Mouse (Mus musculus): Measurements from ENCODE around the gene Madcam1. TPM values are rescaled to one million over a fixed set of nuclear protein-coding genes. Genes with fewer than 3 reads are reported as not detected.

The Madcam1 gene
- total RNA-seq (2021) = under 1 TPM in 1 of 2 experiments, not detected in 1; 0.39 TPM
- long read RNA-seq, experiment 1, partial matches to known transcripts = 0 of 1 reads
- long read RNA-seq, experiment 1, other reads (novel, unspliced or antisense) = 0 of 1 reads
- long read RNA-seq, experiment 2 = 0 reads

DNA sequence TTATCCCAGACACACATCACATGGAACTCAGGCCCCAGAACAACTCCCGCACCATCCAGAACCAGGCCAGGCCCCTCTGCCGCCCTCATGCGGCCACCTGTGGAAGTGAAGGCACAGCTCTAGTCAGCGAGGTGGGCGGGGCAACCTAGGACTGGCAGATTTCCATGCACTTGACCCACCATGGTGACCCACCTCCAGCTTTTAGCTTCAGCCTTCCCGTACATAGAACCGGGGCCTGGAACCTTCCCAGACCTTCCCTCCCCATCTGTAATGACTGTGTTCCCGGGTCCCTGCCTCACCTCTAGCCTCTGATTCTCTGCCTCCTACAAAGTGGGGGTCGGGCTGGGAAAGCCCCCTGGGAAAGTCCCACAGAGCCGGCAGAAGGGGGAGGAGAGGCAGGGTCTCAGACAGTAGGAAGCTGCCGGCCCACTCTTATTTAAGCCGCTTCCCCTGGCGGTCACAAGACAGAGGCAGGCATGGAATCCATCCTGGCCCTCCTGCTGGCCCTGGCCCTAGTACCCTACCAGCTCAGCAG lies at the start of gene Madcam1:
TSS of gene Madcam1 (plus strand) at position 429 of the 535 bp plus-strand sequence.
- DNase-seq (ENCODE audit: low spot score in 2 of 2) = peak in 1 of 2 experiments; percentile 55

GRCm38 (mm10) chr10:79615860-79616259 lies 48.5 kb upstream of the Madcam1 start:
- DNase-seq (ENCODE audit: low spot score in 2 of 2) = no peak

- DNase-seq (ENCODE audit: low spot score in 2 of 2) = no peak
Observed at GRCm38 (mm10) chr10:79616376-79616775, 48.0 kb upstream of the Madcam1 start.

- no peak for DNase-seq (ENCODE audit: low spot score in 2 of 2)
Observed at GRCm38 (mm10) chr10:79623950-79624349, 40.4 kb upstream of the Madcam1 start.

GRCm38 (mm10) chr10:79625398-79625797 lies 39.0 kb upstream of the Madcam1 start:
- DNase-seq (ENCODE audit: low spot score in 2 of 2) = no peak

- no peak for DNase-seq (ENCODE audit: low spot score in 2 of 2)
Observed at GRCm38 (mm10) chr10:79626156-79626555, 38.2 kb upstream of the Madcam1 start.

DNA sequence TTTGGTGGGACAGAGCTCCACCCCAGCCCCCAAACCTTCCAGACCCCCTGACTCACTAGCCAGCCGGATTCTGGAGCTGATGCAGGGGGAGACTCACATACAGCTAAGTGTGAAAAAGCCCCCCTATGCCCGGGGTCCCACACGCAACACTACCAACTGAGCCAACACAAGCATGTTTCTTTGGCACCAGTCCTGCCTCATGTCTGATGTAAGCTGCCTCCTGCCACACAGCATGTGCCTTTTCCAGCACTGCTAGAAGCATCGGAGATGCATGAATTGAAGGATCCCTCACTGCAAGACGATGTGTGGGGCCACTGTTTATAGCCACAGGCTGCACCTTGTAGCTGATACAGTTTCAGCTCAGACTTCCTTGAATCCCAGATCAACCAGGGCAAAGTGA lies 36.0 kb upstream of the Madcam1 start:
- no peak for DNase-seq (ENCODE audit: low spot score in 2 of 2)

- no peak for DNase-seq (ENCODE audit: low spot score in 2 of 2)
Observed at GRCm38 (mm10) chr10:79631432-79631831, 32.9 kb upstream of the Madcam1 start.

GRCm38 (mm10) chr10:79633006-79633777 lies 31.2 kb upstream of the Madcam1 start:
- DNase-seq (ENCODE audit: low spot score in 2 of 2) = no peak

GRCm38 (mm10) chr10:79636287-79636686 lies 28.1 kb upstream of the Madcam1 start:
- DNase-seq (ENCODE audit: low spot score in 2 of 2) = no peak

GRCm38 (mm10) chr10:79637128-79638110 lies 26.9 kb upstream of the Madcam1 start, which contains the start of gene Shc2:
TSS of gene Shc2 (minus strand) at chr10:79637918.
- no peak for DNase-seq (ENCODE audit: low spot score in 2 of 2)

DNA sequence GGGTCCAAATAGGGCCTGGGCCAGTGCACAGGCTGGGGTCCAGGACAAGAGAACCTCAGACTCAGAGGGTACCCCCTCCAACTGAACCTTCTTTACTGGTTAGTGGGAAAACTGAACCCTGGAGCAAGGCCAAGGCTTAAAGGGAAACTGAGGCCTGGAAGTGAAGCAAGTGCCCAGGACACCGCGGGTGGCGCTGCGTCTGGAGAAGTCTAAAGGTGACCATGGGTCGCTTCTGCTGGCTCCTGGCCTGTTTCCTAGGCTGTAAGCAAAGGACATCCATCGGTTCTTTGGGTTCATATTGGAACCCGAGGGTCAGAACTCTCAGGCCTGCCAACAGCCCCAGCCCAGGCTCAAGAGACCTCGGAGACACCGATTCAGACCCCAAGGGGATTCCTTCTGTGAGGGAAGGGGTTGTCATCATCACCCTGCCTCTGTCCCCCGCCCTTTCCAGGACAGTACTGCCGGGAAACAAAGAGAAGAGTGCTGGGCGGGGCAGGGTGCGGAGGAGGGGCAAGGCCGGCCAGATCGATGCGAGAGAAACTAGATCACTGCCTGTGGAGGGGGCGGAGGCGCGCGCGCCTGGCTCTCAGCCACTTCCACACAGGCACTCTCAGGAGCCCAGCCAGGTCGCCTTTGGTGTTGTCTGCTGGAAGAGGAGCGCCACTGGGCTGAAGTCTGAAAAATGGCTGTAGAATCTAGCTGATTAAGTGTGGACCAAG lies 25.7 kb upstream of the Madcam1 start:
- DNase-seq (ENCODE audit: low spot score in 2 of 2) = peak in 1 of 2 experiments; percentile 59

- DNase-seq (ENCODE audit: low spot score in 2 of 2) = no peak
Observed at GRCm38 (mm10) chr10:79645711-79646110, 18.6 kb upstream of the Madcam1 start, which contains the start of gene Odf3l2. TSS of gene Odf3l2 (minus strand) at chr10:79645738.

DNA sequence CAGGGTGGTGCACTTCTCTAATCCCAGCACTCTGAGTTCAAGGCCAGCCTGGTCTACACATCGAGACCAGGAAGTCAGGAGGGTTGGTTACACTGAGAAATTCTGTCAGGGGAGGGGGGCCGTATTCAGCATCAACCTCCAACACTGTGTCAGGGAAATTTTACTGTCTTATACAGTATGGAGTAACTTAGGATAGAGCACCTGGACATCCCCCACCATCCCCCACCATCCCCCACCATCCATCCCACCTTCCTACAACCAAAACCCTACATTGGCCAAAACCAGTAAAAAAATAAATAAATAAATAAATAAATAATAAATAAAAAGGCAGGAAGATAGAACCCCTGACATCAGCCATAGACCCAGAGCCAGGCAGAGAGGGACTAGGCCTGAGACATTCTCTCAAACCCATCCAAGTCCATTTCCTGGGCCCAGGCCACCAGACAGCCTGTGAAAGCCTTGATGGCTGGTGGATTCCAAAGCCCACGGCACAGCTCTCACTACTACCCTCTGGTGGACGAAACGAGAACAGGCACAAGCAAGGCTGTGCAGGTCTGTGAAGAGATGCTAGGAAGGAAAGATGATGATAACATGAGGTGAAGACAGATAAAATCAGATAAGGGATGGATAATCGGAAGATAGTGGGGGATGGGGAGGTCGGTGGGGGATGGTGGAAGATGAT lies 15.1 kb upstream of the Madcam1 start:
- peak; percentile 65 to 69 for DNase-seq (ENCODE audit: low spot score in 2 of 2)

DNA sequence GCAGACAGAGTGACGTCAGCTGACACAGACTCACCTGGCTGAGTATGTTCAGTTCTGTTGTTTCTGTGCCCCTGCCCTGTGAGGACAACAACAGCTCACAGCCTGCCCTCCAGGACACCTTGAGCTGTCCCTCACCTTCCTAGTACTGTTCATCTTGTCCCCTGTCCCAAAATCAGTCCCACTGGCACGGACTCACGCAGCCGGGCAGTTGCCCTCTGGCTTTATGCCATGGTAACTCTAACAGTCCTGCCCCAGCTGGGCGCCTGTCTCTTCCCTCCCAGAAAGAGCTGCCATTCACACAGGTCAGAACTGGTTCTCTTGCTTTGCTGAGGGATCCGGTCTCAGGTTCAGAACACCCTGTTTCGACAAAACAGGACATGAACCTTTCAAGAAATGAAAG lies 11.6 kb upstream of the Madcam1 start:
- DNase-seq (ENCODE audit: low spot score in 2 of 2) = no peak

DNA sequence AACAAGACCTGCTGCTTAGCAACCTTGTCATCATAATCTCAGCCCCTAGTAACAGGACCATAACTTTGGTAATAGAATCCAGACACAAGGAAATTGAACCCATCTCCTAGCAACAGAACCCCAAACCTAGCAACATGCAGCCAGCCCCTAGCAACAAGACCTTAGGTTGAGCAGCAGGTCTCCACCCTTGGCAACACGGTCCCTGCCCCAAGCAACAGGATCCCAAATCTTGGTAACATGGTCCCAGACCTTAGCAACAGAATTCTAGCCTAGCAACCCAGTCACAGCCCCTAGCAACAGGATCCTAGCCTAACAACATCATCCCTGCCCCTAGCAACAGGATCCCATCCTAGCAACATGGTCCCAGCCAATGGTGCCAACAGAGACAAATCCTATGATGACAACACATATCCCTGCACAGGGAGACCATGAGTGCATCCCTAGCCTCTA lies 9.4 kb upstream of the Madcam1 start:
- DNase-seq (ENCODE audit: low spot score in 2 of 2) = no peak

- DNase-seq (ENCODE audit: low spot score in 2 of 2) = no peak
Observed at GRCm38 (mm10) chr10:79658829-79659228, 5.5 kb upstream of the Madcam1 start.

GRCm38 (mm10) chr10:79660298-79660697 lies 4.1 kb upstream of the Madcam1 start:
- no peak for DNase-seq (ENCODE audit: low spot score in 2 of 2)

GRCm38 (mm10) chr10:79661861-79662260 lies 2.5 kb upstream of the Madcam1 start:
- no peak for DNase-seq (ENCODE audit: low spot score in 2 of 2)

- DNase-seq (ENCODE audit: low spot score in 2 of 2) = no peak
Observed at GRCm38 (mm10) chr10:79665051-79665450, 692 bp downstream of the Madcam1 start.

Data from gastrocnemius, postnatal 4 days (tissue).